Mouse (Mus musculus): ENCODE measurements around the gene Pold3. TPM values are rescaled to one million over a fixed set of nuclear protein-coding genes. Genes with fewer than 3 reads are reported as not detected.

Pold3 gene
- polyA plus RNA-seq, 1 experiment from 2014 or later, result 43.7 TPM

- WGBS, result 93% methylated on average over 5 of the region's 5 CpGs
- no peak overlapping the region for H3K4me3 ChIP-seq
- no peaks in the 10 kb centered on the region for H3K36me3 ChIP-seq
- no peak overlapping the region for H3K27ac ChIP-seq
- peaks cover 18% of the 10 kb centered on the region; the same call in 1 of the 2 replicates for H3K27me3 ChIP-seq
- ATAC-seq (ENCODE audit: low FRiP score), result no peak
- H3K4me1 ChIP-seq (replicated peaks), result peaks cover 8% of the 10 kb centered on the region; the same call in 1 of the 2 replicates
- H3K9ac ChIP-seq, result no peak overlapping the region
- H3K4me2 ChIP-seq, result no peak overlapping the region
- H3K9me3 ChIP-seq, result no peaks in the 10 kb centered on the region
Measured at GRCm38 (mm10) chr7:100043096-100043495, 78.3 kb downstream of the Pold3 start.

- peaks cover 18% of the 10 kb centered on the region; the same call in 1 of the 2 replicates for H3K27me3 ChIP-seq
- no peak overlapping the region for H3K4me3 ChIP-seq
- H3K4me2 ChIP-seq, result peak overlapping the region; percentile 9; the same call in 1 of the 2 replicates
- no peaks in the 10 kb centered on the region for H3K36me3 ChIP-seq
- H3K27ac ChIP-seq, result no peak overlapping the region
- H3K9me3 ChIP-seq, result no peaks in the 10 kb centered on the region
- peaks cover 8% of the 10 kb centered on the region; the same call in 1 of the 2 replicates for H3K4me1 ChIP-seq (replicated peaks)
- no peak for ATAC-seq (ENCODE audit: low FRiP score)
- WGBS, result 20% methylated on average over 31 of the region's 31 CpGs
- no peak overlapping the region for H3K9ac ChIP-seq
Measured at GRCm38 (mm10) chr7:100042120-100042519, 79.2 kb downstream of the Pold3 start.

GRCm38 (mm10) chr7:100036495-100036894, 84.9 kb downstream of the Pold3 start:
- 51% methylated on average over 3 of the region's 3 CpGs for WGBS
- 0 out of 2 replicates have a peak, but pooled peaks have one; percentile 28 for ATAC-seq (ENCODE audit: low FRiP score)

GRCm38 (mm10) chr7:100036050-100036449, 85.3 kb downstream of the Pold3 start:
- H3K4me2 ChIP-seq, result no peak overlapping the region
- H3K9ac ChIP-seq, result no peak overlapping the region
- no peaks in the 10 kb centered on the region for H3K36me3 ChIP-seq
- H3K27me3 ChIP-seq, result no peaks in the 10 kb centered on the region
- 74% methylated on average over 7 of the region's 7 CpGs for WGBS
- ATAC-seq (ENCODE audit: low FRiP score), result no peak
- H3K27ac ChIP-seq, result no peak overlapping the region
- H3K4me1 ChIP-seq (replicated peaks), result peaks cover 3% of the 10 kb centered on the region; the same call in 1 of the 2 replicates
- no peaks in the 10 kb centered on the region for H3K9me3 ChIP-seq
- no peak overlapping the region for H3K4me3 ChIP-seq

More at GRCm38 (mm10) chr7:100036495-100036894, 84.9 kb downstream of the Pold3 start:
- Histone ChIP-seq H3K4me2 (no peak overlapping the region), H3K4me3 (no peak overlapping the region), H3K27me3 (peaks cover 2% of the 10 kb centered on the region; the same call in 1 of the 2 replicates), H3K27ac (no peak overlapping the region), H3K9me3 (no peaks in the 10 kb centered on the region), H3K36me3 (no peaks in the 10 kb centered on the region), H3K9ac (no peak overlapping the region), H3K4me1 (replicated peaks) (peaks cover 3% of the 10 kb centered on the region; the same call in 1 of the 2 replicates)

GRCm38 (mm10) chr7:100034815-100035463, 86.4 kb downstream of the Pold3 start:
- H3K4me3 ChIP-seq, result no peak overlapping the region
- WGBS, result 87% methylated on average over 11 of the region's 11 CpGs
- H3K4me2 ChIP-seq, result no peak overlapping the region
- no peak overlapping the region for H3K27ac ChIP-seq
- H3K9me3 ChIP-seq, result no peaks in the 10 kb centered on the region
- no peaks in the 10 kb centered on the region for H3K27me3 ChIP-seq
- H3K4me1 ChIP-seq (replicated peaks), result peaks cover 3% of the 10 kb centered on the region; the same call in 1 of the 2 replicates
- no peak overlapping the region for H3K9ac ChIP-seq
- no peaks in the 10 kb centered on the region for H3K36me3 ChIP-seq
- ATAC-seq (ENCODE audit: low FRiP score), result no peak

- H3K27ac ChIP-seq, result no peak overlapping the region
- no peaks in the 10 kb centered on the region for H3K36me3 ChIP-seq
- 68% methylated on average over 5 of the region's 5 CpGs for WGBS
- H3K4me3 ChIP-seq, result no peak overlapping the region
- no peak for ATAC-seq (ENCODE audit: low FRiP score)
- H3K9ac ChIP-seq, result no peak overlapping the region
- H3K27me3 ChIP-seq, result no peaks in the 10 kb centered on the region
- no peak overlapping the region for H3K4me2 ChIP-seq
- H3K4me1 ChIP-seq (replicated peaks), result peaks cover 3% of the 10 kb centered on the region; the same call in 1 of the 2 replicates
- no peaks in the 10 kb centered on the region for H3K9me3 ChIP-seq
Measured at GRCm38 (mm10) chr7:100033672-100034071, 87.7 kb downstream of the Pold3 start.

Other genes with a start within 250 kb of the Pold3 start
- gene Rnf169, start 141.1 kb downstream of the Pold3 start, polyA plus RNA-seq (2015; fragmentation: Nextera tagmentation; extraction: Ambion mirVana), result 4.1 and 4.5 TPM in 2 replicates
- 0.27 and 0.42 TPM in 2 replicates for gene Chrdl2, start 115.4 kb downstream of the Pold3 start, polyA plus RNA-seq (2015; fragmentation: Nextera tagmentation; extraction: Ambion mirVana)
- 16.3 and 17.3 TPM in 2 replicates for gene Lipt2, start 37.7 kb upstream of the Pold3 start, polyA plus RNA-seq (2015; fragmentation: Nextera tagmentation; extraction: Ambion mirVana)
- 0.58 and 0.66 TPM in 2 replicates for gene Kcne3, start 54.9 kb upstream of the Pold3 start, polyA plus RNA-seq (2015; fragmentation: Nextera tagmentation; extraction: Ambion mirVana)
- 21.0 and 21.4 TPM in 2 replicates for gene Pgm2l1, start 105.8 kb upstream of the Pold3 start, polyA plus RNA-seq (2015; fragmentation: Nextera tagmentation; extraction: Ambion mirVana)
- 5.9 and 6.4 TPM in 2 replicates for gene P4ha3, start 164.0 kb upstream of the Pold3 start, polyA plus RNA-seq (2015; fragmentation: Nextera tagmentation; extraction: Ambion mirVana)